Mouse (Mus musculus) liver, embryonic 14 days (tissue): Measurements from ENCODE around the gene Cyp4a31. TPM values are rescaled to one million over a fixed set of nuclear protein-coding genes. Genes with fewer than 3 reads are reported as not detected.

Source experiments
- polyA plus RNA-seq: library from polyadenylated mRNA; depleted of rRNA; stranded (reverse); fragments of >200 nt; gene quantifications from 2 replicates; pipeline ENCODE4 v1.2.3, GENCODE M21; 2012; rRNA removed

Cyp4a31 gene
- 0.05 TPM in 2 replicates for polyA plus RNA-seq

DNA sequence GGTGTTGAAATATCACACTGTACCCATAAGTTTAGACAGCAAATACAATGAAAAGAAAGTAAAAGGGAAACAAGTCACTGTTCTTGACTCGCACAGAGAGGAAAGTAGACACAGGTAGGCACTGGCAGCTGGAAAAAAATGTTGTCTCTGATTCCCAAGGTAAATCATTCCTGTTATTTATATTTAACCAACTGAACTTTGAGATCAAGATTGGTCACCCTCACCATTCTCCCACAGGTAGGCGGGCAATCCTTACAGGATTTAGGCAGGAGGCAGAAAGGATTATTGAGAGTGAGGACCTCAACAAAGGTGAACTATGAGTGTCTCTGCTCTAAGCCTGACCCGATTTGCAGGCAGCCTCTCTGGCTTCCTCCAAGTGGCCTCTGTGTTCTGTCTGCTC, at the start of gene Cyp4a31:
Cyp4a31 (plus strand) TSS at position 249 of the 400 bp plus-strand sequence.

DNA sequence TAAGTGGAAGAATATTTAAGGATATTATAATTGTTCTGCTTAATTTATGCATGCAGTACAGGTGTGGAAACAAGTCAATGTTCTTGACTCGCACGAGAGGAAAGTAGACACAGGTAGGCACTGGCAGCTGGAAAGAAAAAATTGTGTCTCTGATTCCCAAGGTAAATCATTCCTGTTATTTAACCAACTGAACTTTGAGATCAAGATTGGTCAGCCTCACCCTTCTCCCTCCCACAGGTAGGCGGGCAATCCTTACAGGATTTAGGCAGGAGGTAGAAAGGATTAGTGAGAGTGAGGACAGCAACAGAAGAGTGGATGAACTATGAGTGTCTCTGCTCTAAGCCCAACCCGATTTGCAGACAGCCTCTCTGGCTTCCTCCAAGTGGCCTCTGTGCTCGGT, 45.4 kb upstream of the Cyp4a31 start, which contains the start of gene Cyp4a10:
Cyp4a10 (plus strand) TSS at position 265 of the 400 bp plus-strand sequence.

GRCm38 (mm10) chr4:115600611-115601010, 37.2 kb downstream of the Cyp4a31 start, which contains the start of gene Cyp4a32:
Gene Cyp4a32, plus strand, starts transcription at chr4:115600969.

Other genes starting within 250 kb of the Cyp4a31 start
- not detected in 2 replicates for gene Cyp4a12b, start 152.0 kb upstream of the Cyp4a31 start, polyA plus RNA-seq
- not detected in 2 replicates for gene Cyp4a30b, start 111.0 kb upstream of the Cyp4a31 start, polyA plus RNA-seq
- 0.01 TPM in 1 of 2 replicates, not detected in the other for gene Cyp4a14, start 67.5 kb upstream of the Cyp4a31 start, polyA plus RNA-seq
- gene Cyp4a10, start 45.4 kb upstream of the Cyp4a31 start, polyA plus RNA-seq: not detected in 2 replicates
- not detected in 2 replicates for gene Cyp4a32, start 37.3 kb downstream of the Cyp4a31 start, polyA plus RNA-seq
- 0.70 and 0.98 TPM in 2 replicates for gene Cyp4b1, start 84.1 kb downstream of the Cyp4a31 start, polyA plus RNA-seq
- 8.1 and 8.2 TPM in 2 replicates for gene Efcab14, start 174.1 kb downstream of the Cyp4a31 start, polyA plus RNA-seq
- gene Tex38, start 217.4 kb downstream of the Cyp4a31 start, polyA plus RNA-seq: 0.05 and 0.07 TPM in 2 replicates
- 9.3 and 9.6 TPM in 2 replicates for gene Atpaf1, start 221.2 kb downstream of the Cyp4a31 start, polyA plus RNA-seq